Mouse (Mus musculus): Measurements from ENCODE around the gene Tulp1. TPM values are rescaled to one million over a fixed set of nuclear protein-coding genes. Genes with fewer than 3 reads are reported as not detected.
A peak's percentile ranks its signal among the peaks of the same experiment; 100 is the strongest.
"Not testable (repeated sequence)": the region's sequence is repeated elsewhere in the genome, so short reads cannot be mapped to it uniquely, and the experiment has no call there.

Tulp1 gene
- polyA plus RNA-seq, 1 experiment, result 0.27 TPM

GRCm38 (mm10) chr17:28332113-28332914 is 32.7 kb downstream of the Tulp1 start:
- H3K27me3 ChIP-seq (ENCODE audit: control insufficient read depth, insufficient read depth, insufficient read length), result no peaks in the 10 kb centered on the region
- H3K4me3 ChIP-seq (ENCODE audit: insufficient read depth, poor library complexity, severe bottlenecking), result no peak overlapping the region
- TF ChIP-seq MYOD1 (IDR thresholded peaks at IDR 0.05; ENCODE audit: control insufficient read depth, insufficient read length, low read depth) (no peak), USF1 (IDR thresholded peaks at IDR 0.05; ENCODE audit: low read depth) (no peak), FOSL1 (IDR thresholded peaks at IDR 0.05; ENCODE audit: insufficient read depth, low read length, poor library complexity, severe bottlenecking) (no peak), CEBPB (IDR thresholded peaks at IDR 0.05; ENCODE audit: low read depth) (no peak), MAX (IDR thresholded peaks at IDR 0.05) (no peak), CTCF (IDR thresholded peaks at IDR 0.05; ENCODE audit: control insufficient read depth, insufficient read depth, insufficient read length) (no peak), MYOG (IDR thresholded peaks at IDR 0.05; ENCODE audit: control insufficient read depth, extremely low read depth, insufficient read length) (no peak)
- H3K79me3 ChIP-seq (ENCODE audit: low read depth), result peaks cover 25% of the 10 kb centered on the region
- H3ac ChIP-seq (ENCODE audit: control insufficient read depth, insufficient read length, low read depth), result no peak overlapping the region
- H3K79me2 ChIP-seq (ENCODE audit: control insufficient read depth, insufficient read depth), result peaks cover 33% of the 10 kb centered on the region
- peaks cover 35% of the 10 kb centered on the region for H3K36me3 ChIP-seq (ENCODE audit: control insufficient read depth, insufficient read depth)

GRCm38 (mm10) chr17:28331241-28332112 is 33.5 kb downstream of the Tulp1 start:
- no peak for TF ChIP-seq FOSL1 (IDR thresholded peaks at IDR 0.05; ENCODE audit: insufficient read depth, low read length, poor library complexity, severe bottlenecking)
- TF ChIP-seq MYOD1 (IDR thresholded peaks at IDR 0.05; ENCODE audit: control insufficient read depth, insufficient read length, low read depth), result peak; percentile 35
- TF ChIP-seq MAX (IDR thresholded peaks at IDR 0.05), result no peak
- Histone ChIP-seq H3K36me3 (ENCODE audit: control insufficient read depth, insufficient read depth) (peaks cover 35% of the 10 kb centered on the region), H3K4me3 (ENCODE audit: insufficient read depth, poor library complexity, severe bottlenecking) (peak overlapping the region; percentile 98)

GRCm38 (mm10) chr17:28330590-28330989 is 34.4 kb downstream of the Tulp1 start:
- peak overlapping the region; percentile 98 for H3K4me3 ChIP-seq (ENCODE audit: insufficient read depth, poor library complexity, severe bottlenecking)
- not testable (repeated sequence) for H3K27me3 ChIP-seq (ENCODE audit: control insufficient read depth, insufficient read depth, insufficient read length)
- peaks cover 25% of the 10 kb centered on the region for H3K79me3 ChIP-seq (ENCODE audit: low read depth)
- peak overlapping the region; percentile 25 for H3ac ChIP-seq (ENCODE audit: control insufficient read depth, insufficient read length, low read depth)
- peaks cover 33% of the 10 kb centered on the region for H3K79me2 ChIP-seq (ENCODE audit: control insufficient read depth, insufficient read depth)
- H3K36me3 ChIP-seq (ENCODE audit: control insufficient read depth, insufficient read depth), result peaks cover 35% of the 10 kb centered on the region

More at GRCm38 (mm10) chr17:28331241-28332112, 33.5 kb downstream of the Tulp1 start:
- Histone ChIP-seq H3ac (ENCODE audit: control insufficient read depth, insufficient read length, low read depth) (peak overlapping the region; percentile 32), H3K27me3 (ENCODE audit: control insufficient read depth, insufficient read depth, insufficient read length) (no peaks in the 10 kb centered on the region), H3K79me3 (ENCODE audit: low read depth) (peaks cover 25% of the 10 kb centered on the region), H3K79me2 (ENCODE audit: control insufficient read depth, insufficient read depth) (peaks cover 33% of the 10 kb centered on the region)

GRCm38 (mm10) chr17:28330232-28330546 is 34.8 kb downstream of the Tulp1 start:
- Histone ChIP-seq H3K36me3 (ENCODE audit: control insufficient read depth, insufficient read depth) (peaks cover 35% of the 10 kb centered on the region), H3ac (ENCODE audit: control insufficient read depth, insufficient read length, low read depth) (peak overlapping the region; percentile 86), H3K4me3 (ENCODE audit: insufficient read depth, poor library complexity, severe bottlenecking) (peak overlapping the region; percentile 98), H3K79me3 (ENCODE audit: low read depth) (peaks cover 25% of the 10 kb centered on the region), H3K27me3 (ENCODE audit: control insufficient read depth, insufficient read depth, insufficient read length) (no peaks in the 10 kb centered on the region), H3K79me2 (ENCODE audit: control insufficient read depth, insufficient read depth) (peaks cover 33% of the 10 kb centered on the region)
- no peak for TF ChIP-seq CEBPB (IDR thresholded peaks at IDR 0.05; ENCODE audit: low read depth)
- no peak for TF ChIP-seq MYOG (IDR thresholded peaks at IDR 0.05; ENCODE audit: control insufficient read depth, extremely low read depth, insufficient read length)
- TF ChIP-seq MYOD1 (IDR thresholded peaks at IDR 0.05; ENCODE audit: control insufficient read depth, insufficient read length, low read depth), result no peak
- TF ChIP-seq FOSL1 (IDR thresholded peaks at IDR 0.05; ENCODE audit: insufficient read depth, low read length, poor library complexity, severe bottlenecking), result no peak
- TF ChIP-seq CTCF (IDR thresholded peaks at IDR 0.05; ENCODE audit: control insufficient read depth, insufficient read depth, insufficient read length), result no peak
- no peak for TF ChIP-seq MAX (IDR thresholded peaks at IDR 0.05)
- no peak for TF ChIP-seq USF1 (IDR thresholded peaks at IDR 0.05; ENCODE audit: low read depth)

- no peak for TF ChIP-seq MAX (IDR thresholded peaks at IDR 0.05)
- TF ChIP-seq FOSL1 (IDR thresholded peaks at IDR 0.05; ENCODE audit: insufficient read depth, low read length, poor library complexity, severe bottlenecking), result no peak
- Histone ChIP-seq H3K27me3 (ENCODE audit: control insufficient read depth, insufficient read depth, insufficient read length) (no peaks in the 10 kb centered on the region), H3ac (ENCODE audit: control insufficient read depth, insufficient read length, low read depth) (peak overlapping the region; percentile 86), H3K79me2 (ENCODE audit: control insufficient read depth, insufficient read depth) (peaks cover 33% of the 10 kb centered on the region), H3K36me3 (ENCODE audit: control insufficient read depth, insufficient read depth) (peaks cover 35% of the 10 kb centered on the region), H3K4me3 (ENCODE audit: insufficient read depth, poor library complexity, severe bottlenecking) (peak overlapping the region; percentile 98), H3K79me3 (ENCODE audit: low read depth) (peaks cover 25% of the 10 kb centered on the region)
These were observed 35.4 kb downstream of the Tulp1 start for GRCm38 (mm10) chr17:28329503-28330231.
